Mouse (Mus musculus): ENCODE data around the gene Utp20.

DNA sequence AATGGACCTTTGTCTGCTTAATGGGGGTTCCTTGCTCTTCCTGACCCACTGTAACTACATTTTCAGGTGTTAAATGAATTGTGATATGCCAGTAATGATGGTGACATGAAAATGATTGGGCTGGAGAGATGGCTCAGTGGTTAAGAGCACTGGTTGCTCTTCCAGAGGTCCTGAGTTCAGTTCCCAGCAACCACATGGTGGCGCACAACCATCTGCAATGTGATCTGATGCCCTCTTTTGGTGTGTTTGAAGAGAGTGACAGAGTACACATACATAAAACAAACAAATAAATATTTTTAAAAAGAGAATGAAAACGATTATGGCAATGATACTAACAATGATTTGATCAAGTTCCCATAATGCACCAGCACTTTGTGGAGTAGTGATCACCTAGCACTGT, 39.4 kb upstream of the Utp20 start:
- TF ChIP-seq POLR2A (IDR thresholded peaks at IDR 0.05; ENCODE audit: low read depth, low read length) (no peak), CTCF (IDR thresholded peaks at IDR 0.05; ENCODE audit: borderline replicate concordance, insufficient read depth, low read length) (no peak)
